Mouse (Mus musculus) thymus, adult 2 months (tissue): ENCODE results near the gene BC030867.

Experiments used
- CTCF ChIP-seq: fragments of 200-500 bp; IDR thresholded peaks from 2 replicates; pipeline ENCODE4 v1.5.1; 2012; ENCODE audit warnings: mild to moderate bottlenecking, control low read depth, low read length, moderate library complexity, borderline replicate concordance; ENCODE audit not compliant: control insufficient read depth, poor library complexity, insufficient read depth; ENCODE audit errors: extremely low read depth
- POLR2A ChIP-seq: fragments of 200-500 bp; IDR thresholded peaks from 2 replicates; pipeline ENCODE4 v1.6.1; 2012; ENCODE audit warnings: mild to moderate bottlenecking, low read length, control low read depth, moderate library complexity; ENCODE audit not compliant: control insufficient read depth, poor library complexity, insufficient read depth; ENCODE audit errors: extremely low read depth

DNA sequence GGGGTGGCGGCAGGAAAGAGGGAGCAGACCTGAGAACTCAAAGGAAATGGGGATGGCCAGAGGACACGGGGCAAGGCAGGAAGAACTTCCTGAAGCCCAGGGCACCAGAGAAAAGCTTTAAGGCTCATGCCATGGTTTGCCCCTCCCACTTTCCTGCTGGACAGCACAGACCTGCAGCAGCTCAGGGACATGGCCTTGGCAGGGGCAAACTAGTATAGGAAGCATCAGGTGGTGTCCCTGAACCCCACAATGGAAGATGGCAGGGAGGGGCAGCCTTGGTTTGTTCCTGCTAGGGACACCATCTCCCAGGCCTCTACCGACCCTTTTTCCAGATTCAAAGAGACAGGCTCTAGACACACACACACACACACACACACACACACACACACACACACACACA is 56.7 kb downstream of the BC030867 start:
- TF ChIP-seq CTCF (no peak), POLR2A (no peak)
